Mouse (Mus musculus): ENCODE results near the gene Poln.
A peak's percentile ranks its signal among the peaks of the same experiment; 100 is the strongest.

Gene Poln

GRCm38 (mm10) chr5:34168950-34169891, at the start of gene Poln, which contains the start of gene Haus3:
Poln (minus strand) TSS chr5:34169448.
Haus3 (minus strand) TSS chr5:34169527.
- peak; percentile 99 for DNase-seq (ENCODE audit: low spot score in 2 of 2)

- DNase-seq (ENCODE audit: low spot score in 2 of 2): no peak
These were observed 49.4 kb upstream of the Poln start for GRCm38 (mm10) chr5:34218672-34219071.

GRCm38 (mm10) chr5:34217756-34218155, 48.5 kb upstream of the Poln start:
- DNase-seq (ENCODE audit: low spot score in 2 of 2): no peak

- no peak for DNase-seq (ENCODE audit: low spot score in 2 of 2)
These were observed 46.8 kb upstream of the Poln start for GRCm38 (mm10) chr5:34216025-34216424.

GRCm38 (mm10) chr5:34213659-34214058, 44.4 kb upstream of the Poln start:
- DNase-seq (ENCODE audit: low spot score in 2 of 2): no peak

GRCm38 (mm10) chr5:34210279-34210678, 41.0 kb upstream of the Poln start:
- peak; percentile 62 to 68 for DNase-seq (ENCODE audit: low spot score in 2 of 2)

GRCm38 (mm10) chr5:34207503-34207902, 38.3 kb upstream of the Poln start:
- DNase-seq (ENCODE audit: low spot score in 2 of 2): no peak

- DNase-seq (ENCODE audit: low spot score in 2 of 2): no peak
These were observed 36.5 kb upstream of the Poln start for GRCm38 (mm10) chr5:34205788-34206187.

- no peak for DNase-seq (ENCODE audit: low spot score in 2 of 2)
These were observed 35.7 kb upstream of the Poln start for GRCm38 (mm10) chr5:34204911-34205310.

- DNase-seq (ENCODE audit: low spot score in 2 of 2): no peak
These were observed 32.8 kb upstream of the Poln start for GRCm38 (mm10) chr5:34202006-34202405.

GRCm38 (mm10) chr5:34201396-34201795, 32.1 kb upstream of the Poln start:
- peak in 1 of 2 experiments; percentile 34 for DNase-seq (ENCODE audit: low spot score in 2 of 2)

GRCm38 (mm10) chr5:34198615-34199014, 29.4 kb upstream of the Poln start:
- DNase-seq (ENCODE audit: low spot score in 2 of 2): peak in 1 of 2 experiments; percentile 29

GRCm38 (mm10) chr5:34197243-34197642, 28.0 kb upstream of the Poln start:
- DNase-seq (ENCODE audit: low spot score in 2 of 2): no peak

GRCm38 (mm10) chr5:34196423-34196822, 27.2 kb upstream of the Poln start:
- DNase-seq (ENCODE audit: low spot score in 2 of 2): peak; percentile 79 to 81

- no peak for DNase-seq (ENCODE audit: low spot score in 2 of 2)
These were observed 26.5 kb upstream of the Poln start for GRCm38 (mm10) chr5:34195786-34196185.

- no peak for DNase-seq (ENCODE audit: low spot score in 2 of 2)
These were observed 25.9 kb upstream of the Poln start for GRCm38 (mm10) chr5:34194975-34195662.

GRCm38 (mm10) chr5:34194426-34194825, 25.2 kb upstream of the Poln start:
- no peak for DNase-seq (ENCODE audit: low spot score in 2 of 2)

- peak in 1 of 2 experiments; percentile 37 for DNase-seq (ENCODE audit: low spot score in 2 of 2)
These were observed 22.6 kb upstream of the Poln start for GRCm38 (mm10) chr5:34191843-34192242.

GRCm38 (mm10) chr5:34191021-34191420, 21.8 kb upstream of the Poln start:
- no peak for DNase-seq (ENCODE audit: low spot score in 2 of 2)

- DNase-seq (ENCODE audit: low spot score in 2 of 2): peak; percentile 40 to 46
These were observed 20.3 kb upstream of the Poln start for GRCm38 (mm10) chr5:34189521-34189920.

- peak; percentile 59 to 62 for DNase-seq (ENCODE audit: low spot score in 2 of 2)
These were observed 19.6 kb upstream of the Poln start for GRCm38 (mm10) chr5:34188856-34189255.

GRCm38 (mm10) chr5:34187601-34188316, 18.5 kb upstream of the Poln start, which contains the start of gene Mxd4:
Mxd4 (minus strand) TSS chr5:34187720.
- peak; percentile 98 to 99 for DNase-seq (ENCODE audit: low spot score in 2 of 2)
